Mouse (Mus musculus) forebrain, embryonic 15.5 days (tissue): Measurements from ENCODE around the gene Lsp1. TPM values are rescaled to one million over a fixed set of nuclear protein-coding genes. Genes with fewer than 3 reads are reported as not detected.
A peak's percentile ranks its signal among the peaks of the same experiment; 100 is the strongest.

Experiments
- ATAC-seq: fragments of 200-750 bp; cut with Nextera tagmentation; replicated peaks from 2 replicates; pipeline ENCODE4 v1.8.0; 2017; ENCODE audit warnings: mild to moderate bottlenecking, moderate TSS enrichment, moderate library complexity
- H3K27ac ChIP-seq: fragments of 300-500 bp; sonication (generic); replicated peaks from 2 replicates; pipeline ENCODE4 v1.5.1; 2015; ENCODE audit warnings: mild to moderate bottlenecking, inconsistent platforms
- H3K27me3 ChIP-seq: fragments of 300-500 bp; sonication (generic); 2 replicates; pipeline ENCODE4 v1.6.1; 2015; ENCODE audit warnings: inconsistent platforms
- H3K36me3 ChIP-seq: fragments of 300-500 bp; sonication (generic); 2 replicates; pipeline ENCODE4 v1.6.1; 2015; ENCODE audit warnings: mild to moderate bottlenecking, inconsistent platforms
- H3K4me1 ChIP-seq: fragments of 300-500 bp; sonication (generic); 2 replicates; pipeline ENCODE4 v1.6.1; 2015; ENCODE audit warnings: inconsistent platforms
- H3K4me2 ChIP-seq: fragments of 300-500 bp; sonication (generic); replicated peaks from 2 replicates; pipeline ENCODE4 v1.6.1; 2015; ENCODE audit warnings: mild to moderate bottlenecking, inconsistent platforms
- H3K4me3 ChIP-seq: fragments of 300-500 bp; sonication (generic); 2 replicates; pipeline ENCODE4 v1.5.1; 2015; ENCODE audit warnings: mild to moderate bottlenecking, inconsistent platforms
- H3K9ac ChIP-seq: fragments of 300-500 bp; sonication (generic); replicated peaks from 2 replicates; pipeline ENCODE4 v1.6.1; 2015; ENCODE audit warnings: mild to moderate bottlenecking, inconsistent platforms
- H3K9me3 ChIP-seq: fragments of 300-500 bp; sonication (generic); 2 replicates; pipeline ENCODE4 v1.6.1; 2016; ENCODE audit warnings: inconsistent platforms
- WGBS: fragments of 180-500 bp; shearing (Covaris S2); methylation state at CpG from one replicate; pipeline ENCODE4 v1.1.7; 2015; ENCODE audit warnings: mixed read lengths; 5-methylcytosine and 5-hydroxymethylcytosine counted together
- polyA plus RNA-seq: library from polyadenylated mRNA; unstranded; fragments of >200 nt; fragmentation: Nextera tagmentation; extraction: Ambion mirVana; gene quantifications from 2 replicates; pipeline ENCODE4 v1.2.1, GENCODE M21; 2015

Gene Lsp1
- polyA plus RNA-seq, 1 experiment from 2014 or later = 4.2 TPM

- Histone ChIP-seq H3K4me1 (peaks cover 13% of the 10 kb centered on the region), H3K4me3 (no peak within 1 kb of the TSS), H3K36me3 (no peaks in the 10 kb centered on the region), H3K27me3 (no peaks in the 10 kb centered on the region), H3K9ac (no peak within 1 kb of the TSS), H3K9me3 (no peaks in the 10 kb centered on the region), H3K27ac (no peak within 1 kb of the TSS), H3K4me2 (no peak within 1 kb of the TSS)
- 85% methylated on average over 10 of the region's 10 CpGs for WGBS
- ATAC-seq = no peak
Measured at GRCm38 (mm10) chr7:142434137-142434865, 26.3 kb upstream of the Lsp1 start, which contains the start of gene Syt8. Gene Syt8, plus strand, starts transcription at chr7:142434850.

GRCm38 (mm10) chr7:142435524-142435923 is 25.1 kb upstream of the Lsp1 start:
- Histone ChIP-seq H3K4me2 (no peak overlapping the region), H3K9ac (no peak overlapping the region), H3K27me3 (no peaks in the 10 kb centered on the region), H3K36me3 (no peaks in the 10 kb centered on the region), H3K27ac (no peak overlapping the region), H3K4me3 (no peak overlapping the region), H3K4me1 (peaks cover 5% of the 10 kb centered on the region), H3K9me3 (no peaks in the 10 kb centered on the region)
- ATAC-seq = 0 out of 2 replicates have a peak, but pooled peaks have one; percentile 41
- WGBS = 20% methylated on average over 4 of the region's 4 CpGs

GRCm38 (mm10) chr7:142437324-142437723 is 23.3 kb upstream of the Lsp1 start:
- Histone ChIP-seq H3K4me3 (no peak overlapping the region), H3K9ac (no peak overlapping the region), H3K27me3 (no peaks in the 10 kb centered on the region), H3K36me3 (no peaks in the 10 kb centered on the region), H3K27ac (no peak overlapping the region), H3K9me3 (no peaks in the 10 kb centered on the region), H3K4me2 (no peak overlapping the region), H3K4me1 (no peaks in the 10 kb centered on the region)
- ATAC-seq = no peak
- 68% methylated on average over 5 of the region's 5 CpGs for WGBS

GRCm38 (mm10) chr7:142439966-142440365 is 20.6 kb upstream of the Lsp1 start:
- Histone ChIP-seq H3K4me2 (no peak overlapping the region), H3K4me1 (no peaks in the 10 kb centered on the region), H3K4me3 (no peak overlapping the region), H3K27ac (no peak overlapping the region), H3K9ac (no peak overlapping the region), H3K36me3 (no peaks in the 10 kb centered on the region), H3K27me3 (no peaks in the 10 kb centered on the region), H3K9me3 (no peaks in the 10 kb centered on the region)
- 86% methylated on average over 14 of the region's 14 CpGs for WGBS
- ATAC-seq = no peak

- no peaks in the 10 kb centered on the region for H3K9me3 ChIP-seq
- no peaks in the 10 kb centered on the region for H3K27me3 ChIP-seq
- H3K4me2 ChIP-seq = no peak overlapping the region
- H3K4me1 ChIP-seq = no peaks in the 10 kb centered on the region
- H3K4me3 ChIP-seq = no peak overlapping the region
- H3K36me3 ChIP-seq = no peaks in the 10 kb centered on the region
- no peak overlapping the region for H3K27ac ChIP-seq
- 67% methylated on average over 5 of the region's 5 CpGs for WGBS
- H3K9ac ChIP-seq = no peak overlapping the region
- ATAC-seq = peak; percentile 56; the same call in 1 of the 2 replicates
Measured at GRCm38 (mm10) chr7:142440657-142441114, 19.9 kb upstream of the Lsp1 start.

- Histone ChIP-seq H3K9me3 (no peaks in the 10 kb centered on the region), H3K36me3 (no peaks in the 10 kb centered on the region), H3K27me3 (no peaks in the 10 kb centered on the region), H3K27ac (no peak within 1 kb of the TSS), H3K4me1 (no peaks in the 10 kb centered on the region), H3K4me2 (no peak within 1 kb of the TSS), H3K4me3 (no peak within 1 kb of the TSS), H3K9ac (no peak within 1 kb of the TSS)
- 87% methylated on average over 9 of the region's 9 CpGs for WGBS
- no peak for ATAC-seq
Measured at GRCm38 (mm10) chr7:142441585-142441984, 19.0 kb upstream of the Lsp1 start, which contains the start of gene Tnni2. Gene Tnni2, plus strand, starts transcription at chr7:142441808.

- no peaks in the 10 kb centered on the region for H3K27me3 ChIP-seq
- no peak overlapping the region for H3K4me2 ChIP-seq
- H3K9me3 ChIP-seq = no peaks in the 10 kb centered on the region
- no peak overlapping the region for H3K4me3 ChIP-seq
- H3K36me3 ChIP-seq = no peaks in the 10 kb centered on the region
- ATAC-seq = no peak
- H3K9ac ChIP-seq = no peak overlapping the region
- H3K4me1 ChIP-seq = no peaks in the 10 kb centered on the region
- 79% methylated on average over 9 of the region's 9 CpGs for WGBS
- H3K27ac ChIP-seq = no peak overlapping the region
Measured at GRCm38 (mm10) chr7:142442081-142442907, 18.3 kb upstream of the Lsp1 start.

GRCm38 (mm10) chr7:142442908-142443420 is 17.6 kb upstream of the Lsp1 start:
- H3K9me3 ChIP-seq = no peaks in the 10 kb centered on the region
- H3K36me3 ChIP-seq = no peaks in the 10 kb centered on the region
- H3K9ac ChIP-seq = no peak overlapping the region
- no peak for ATAC-seq
- no peaks in the 10 kb centered on the region for H3K4me1 ChIP-seq
- no peak overlapping the region for H3K4me3 ChIP-seq
- no peak overlapping the region for H3K4me2 ChIP-seq
- H3K27me3 ChIP-seq = no peaks in the 10 kb centered on the region
- H3K27ac ChIP-seq = no peak overlapping the region
- 94% methylated on average over 7 of the region's 7 CpGs for WGBS

GRCm38 (mm10) chr7:142443474-142443873 is 17.1 kb upstream of the Lsp1 start:
- no peak for ATAC-seq
- H3K9me3 ChIP-seq = no peaks in the 10 kb centered on the region
- WGBS = 88% methylated on average over 5 of the region's 5 CpGs

GRCm38 (mm10) chr7:142444171-142444570 is 16.4 kb upstream of the Lsp1 start:
- Histone ChIP-seq H3K27ac (no peak overlapping the region), H3K9ac (no peak overlapping the region), H3K36me3 (no peaks in the 10 kb centered on the region), H3K27me3 (no peaks in the 10 kb centered on the region), H3K4me1 (no peaks in the 10 kb centered on the region), H3K9me3 (no peaks in the 10 kb centered on the region), H3K4me3 (no peak overlapping the region), H3K4me2 (no peak overlapping the region)
- 89% methylated on average over 6 of the region's 6 CpGs for WGBS
- no peak for ATAC-seq

More at GRCm38 (mm10) chr7:142443474-142443873, 17.1 kb upstream of the Lsp1 start:
- Histone ChIP-seq H3K27me3 (no peaks in the 10 kb centered on the region), H3K9ac (no peak overlapping the region), H3K36me3 (no peaks in the 10 kb centered on the region), H3K27ac (no peak overlapping the region), H3K4me3 (no peak overlapping the region), H3K4me1 (no peaks in the 10 kb centered on the region), H3K4me2 (no peak overlapping the region)

- ATAC-seq = no peak
- H3K9me3 ChIP-seq = no peaks in the 10 kb centered on the region
- H3K9ac ChIP-seq = no peak overlapping the region
- H3K27ac ChIP-seq = no peak overlapping the region
- no peaks in the 10 kb centered on the region for H3K36me3 ChIP-seq
- WGBS = 86% methylated on average over 6 of the region's 6 CpGs
- no peak overlapping the region for H3K4me2 ChIP-seq
- H3K4me1 ChIP-seq = no peaks in the 10 kb centered on the region
- no peaks in the 10 kb centered on the region for H3K27me3 ChIP-seq
- no peak overlapping the region for H3K4me3 ChIP-seq
Measured at GRCm38 (mm10) chr7:142445324-142445723, 15.3 kb upstream of the Lsp1 start.

- no peak overlapping the region for H3K27ac ChIP-seq
- no peaks in the 10 kb centered on the region for H3K27me3 ChIP-seq
- no peaks in the 10 kb centered on the region for H3K4me1 ChIP-seq
- 91% methylated on average over 4 of the region's 4 CpGs for WGBS
- no peak overlapping the region for H3K4me3 ChIP-seq
- no peak for ATAC-seq
- H3K9ac ChIP-seq = no peak overlapping the region
- no peaks in the 10 kb centered on the region for H3K36me3 ChIP-seq
- no peaks in the 10 kb centered on the region for H3K9me3 ChIP-seq
- no peak overlapping the region for H3K4me2 ChIP-seq
Measured at GRCm38 (mm10) chr7:142446264-142446663, 14.3 kb upstream of the Lsp1 start.
